Mouse (Mus musculus): ENCODE data around the gene Gm21518. TPM values are rescaled to one million over a fixed set of nuclear protein-coding genes. Genes with fewer than 3 reads are reported as not detected.
"Not testable (repeated sequence)": the region's sequence is repeated elsewhere in the genome, so short reads cannot be mapped to it uniquely, and the experiment has no call there.

Gm21518 gene
- polyA plus RNA-seq (2016; fragmentation: Nextera tagmentation; extraction: Ambion mirVana) = not detected in 2 replicates

DNA sequence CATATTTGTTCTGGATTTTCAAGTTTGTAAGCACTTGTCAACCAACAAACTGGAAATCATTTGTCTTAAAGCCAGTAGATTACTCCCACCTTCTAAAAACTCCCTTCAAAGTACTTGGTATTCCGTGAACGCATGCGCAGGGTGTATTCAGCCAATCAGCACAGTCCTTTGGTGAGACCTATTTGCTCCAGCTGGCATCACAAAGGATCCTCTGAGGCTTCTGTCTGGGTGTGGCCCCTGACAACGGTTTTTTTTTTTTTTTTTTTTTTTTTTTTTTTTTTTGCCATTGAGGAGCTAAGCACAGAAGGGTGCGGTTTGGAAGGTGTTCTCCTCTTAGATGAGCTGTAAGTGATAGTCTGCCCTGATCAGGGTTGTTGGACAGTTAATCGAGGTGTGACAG lies at the start of gene Gm21518:
Gene Gm21518 (plus strand): TSS at position 301 of the 400 bp plus-strand sequence.
- H3K36me3 ChIP-seq; H3K4me1 ChIP-seq (replicated peaks); ATAC-seq (ENCODE audit: insufficient number of reproducible peaks, low FRiP score); H3K4me2 ChIP-seq; H3K9me3 ChIP-seq (replicated peaks); H3K4me3 ChIP-seq; H3K9ac ChIP-seq; H3K27ac ChIP-seq (ENCODE audit: poor library complexity, severe bottlenecking); H3K27me3 ChIP-seq (replicated peaks): not testable (repeated sequence)
- no CpG with 5 or more reads among the region's 6 CpGs for WGBS
